In the genomic region with DNA sequence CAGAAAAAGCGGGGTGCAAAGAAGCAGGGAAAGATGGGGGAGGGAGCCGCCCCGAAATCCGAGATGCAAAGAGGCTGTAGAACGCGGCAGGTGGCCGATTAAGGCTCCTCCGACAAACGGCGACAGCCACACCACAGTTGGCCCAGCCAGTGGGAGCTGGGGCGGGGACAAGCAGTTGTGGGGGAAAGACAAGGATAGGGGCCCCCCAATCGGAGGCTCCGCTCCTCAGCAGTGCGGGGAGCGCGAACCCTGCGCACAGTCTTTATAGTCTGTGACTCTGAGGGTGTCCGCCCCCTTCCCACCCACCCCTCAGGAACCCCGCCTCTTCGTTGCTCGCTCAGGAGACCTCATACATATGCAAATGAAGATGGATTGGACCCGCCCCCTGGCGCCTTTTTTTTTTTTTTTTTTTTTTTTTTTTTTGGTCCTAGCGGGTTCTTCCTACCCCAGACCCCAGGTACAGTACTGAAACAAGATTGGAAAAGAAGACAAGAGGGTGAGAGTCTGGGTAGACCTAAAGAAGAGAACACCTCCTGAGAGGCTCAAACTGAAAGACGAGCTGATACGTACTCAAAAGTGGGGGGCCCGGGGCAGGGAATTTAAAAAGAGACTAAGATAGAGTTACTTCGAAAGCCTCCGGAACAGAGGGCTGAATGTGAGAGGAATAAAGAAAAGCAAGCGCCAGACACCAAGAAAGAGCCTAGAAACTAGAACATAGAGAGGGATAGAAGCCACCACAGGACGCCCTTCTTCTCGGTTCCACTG, we compare ENCODE assay signal across 8 mouse cellular contexts. TPM values are rescaled to one million over a fixed set of nuclear protein-coding genes. Genes with fewer than 3 reads are reported as not detected.
A peak's percentile ranks its signal among the peaks of the same experiment; 100 is the strongest.
DNase-seq lines count a peak whose midpoint lies in the region; ATAC-seq and TF ChIP-seq lines count a peak whose summit lies in the region.

TSS of gene Atp1b2 (minus strand) at position 217 of the 765 bp plus-strand sequence.

- no peaks in the 10 kb centered on the region for H3K36me3 ChIP-seq in C2C12 (ENCODE audit: control insufficient read depth, insufficient read depth)
- H3K36me3 ChIP-seq in heart, embryonic 10.5 days = 0 out of 2 replicates have a peak, but pooled peaks cover 3% of the 10 kb centered on the region
- no peaks in the 10 kb centered on the region for H3K36me3 ChIP-seq in kidney, embryonic 15.5 days
- H3K36me3 ChIP-seq in liver, embryonic 13.5 days = peaks cover 24% of the 10 kb centered on the region
- H3K36me3 ChIP-seq in neural tube, embryonic 11.5 days (ENCODE audit: control insufficient read depth, insufficient read depth, low read length) = no peaks in the 10 kb centered on the region
- H3K36me3 ChIP-seq in stomach, embryonic 16.5 days (ENCODE audit: control insufficient read depth, insufficient read depth, low read length) = no peaks in the 10 kb centered on the region

- 3% methylated on average over 31 of the region's 32 CpGs for WGBS in heart, embryonic 10.5 days
- 2% methylated on average over 32 of the region's 32 CpGs for WGBS in kidney, embryonic 15.5 days
- WGBS in liver, embryonic 13.5 days (ENCODE audit: insufficient replicate concordance) = 3% methylated on average over 32 of the region's 32 CpGs
- WGBS in neural tube, embryonic 11.5 days = 4% methylated on average over 32 of the region's 32 CpGs
- WGBS in stomach, embryonic 16.5 days = 3% methylated on average over 32 of the region's 32 CpGs

- peak; percentile 87 for ATAC-seq in kidney, embryonic 15.5 days (replicated peaks; ENCODE audit: low FRiP score)
- ATAC-seq in liver, embryonic 13.5 days (ENCODE audit: low read depth) = peak; percentile 89
- peak; percentile 79 for ATAC-seq in neural tube, embryonic 11.5 days (ENCODE audit: insufficient read depth, low FRiP score, low TSS enrichment)
- peak; percentile 89 for ATAC-seq in stomach, embryonic 16.5 days (ENCODE audit: insufficient read depth, low FRiP score)

- no peak within 1 kb of the TSS for H3K27ac ChIP-seq in embryonic fibroblast, embryonic 13.5 days (ENCODE audit: insufficient read depth, low read length)
- H3K27ac ChIP-seq in heart, embryonic 10.5 days = peak within 1 kb of the TSS; percentile 87
- peak within 1 kb of the TSS; percentile 69 for H3K27ac ChIP-seq in kidney, embryonic 15.5 days
- peak within 1 kb of the TSS; percentile 94 for H3K27ac ChIP-seq in liver, embryonic 13.5 days
- 0 out of 2 replicates have a peak within 1 kb of the TSS, but pooled peaks have one; percentile 34 for H3K27ac ChIP-seq in neural tube, embryonic 11.5 days (ENCODE audit: low read depth, low read length)
- 0 out of 2 replicates have a peak within 1 kb of the TSS, but pooled peaks have one; percentile 36 for H3K27ac ChIP-seq in stomach, embryonic 16.5 days (ENCODE audit: low read length)

- peak; percentile 86 for TF ChIP-seq POLR2A in embryonic fibroblast, embryonic 13.5 days (IDR thresholded peaks at IDR 0.05; ENCODE audit: low read depth, low read length)

- H3K9me3 ChIP-seq in heart, embryonic 10.5 days = no peaks in the 10 kb centered on the region
- H3K9me3 ChIP-seq in kidney, embryonic 15.5 days (replicated peaks) = no peaks in the 10 kb centered on the region
- H3K9me3 ChIP-seq in liver, embryonic 13.5 days (replicated peaks) = no peaks in the 10 kb centered on the region
- no peaks in the 10 kb centered on the region for H3K9me3 ChIP-seq in neural tube, embryonic 11.5 days (ENCODE audit: control insufficient read depth, low read length)
- no peaks in the 10 kb centered on the region for H3K9me3 ChIP-seq in stomach, embryonic 16.5 days (replicated peaks; ENCODE audit: control insufficient read depth, low read length)

- no peaks in the 10 kb centered on the region for H3K79me2 ChIP-seq in C2C12 (ENCODE audit: control insufficient read depth, insufficient read depth)

- peaks cover 25% of the 10 kb centered on the region for H3K27me3 ChIP-seq in C2C12 (ENCODE audit: control insufficient read depth, insufficient read depth, insufficient read length)
- 0 out of 2 replicates have a peak, but pooled peaks cover 4% of the 10 kb centered on the region for H3K27me3 ChIP-seq in heart, embryonic 10.5 days (ENCODE audit: insufficient read depth, poor library complexity, severe bottlenecking)
- H3K27me3 ChIP-seq in kidney, embryonic 15.5 days = peaks cover 22% of the 10 kb centered on the region
- no peaks in the 10 kb centered on the region for H3K27me3 ChIP-seq in liver, embryonic 13.5 days
- H3K27me3 ChIP-seq in neural tube, embryonic 11.5 days (ENCODE audit: control insufficient read depth, insufficient read depth, low read length) = 0 out of 2 replicates have a peak, but pooled peaks cover 6% of the 10 kb centered on the region
- H3K27me3 ChIP-seq in stomach, embryonic 16.5 days (ENCODE audit: control insufficient read depth, insufficient read depth, low read length) = peaks cover 5% of the 10 kb centered on the region; the same call in 1 of the 2 replicates

- H3ac ChIP-seq in C2C12 (ENCODE audit: control insufficient read depth, insufficient read length, low read depth) = peak within 1 kb of the TSS; percentile 63

- DNase-seq in brain, adult 2 months (ENCODE audit: low read depth, low spot score) = peak; percentile 97
- DNase-seq in heart, embryonic 10.5 days (ENCODE audit: low spot score) = peak; percentile 97
- peak; percentile 89 for DNase-seq in liver, embryonic 13.5 days
- DNase-seq in neural tube, embryonic 11.5 days (ENCODE audit: low spot score) = peak; percentile 77

- no peaks in the 10 kb centered on the region for H3K4me1 ChIP-seq in embryonic fibroblast, embryonic 13.5 days (ENCODE audit: control insufficient read depth, insufficient read depth, low read length)
- H3K4me1 ChIP-seq in heart, embryonic 10.5 days = peaks cover 55% of the 10 kb centered on the region
- peaks cover 44% of the 10 kb centered on the region for H3K4me1 ChIP-seq in kidney, embryonic 15.5 days
- peaks cover 94% of the 10 kb centered on the region for H3K4me1 ChIP-seq in liver, embryonic 13.5 days (replicated peaks)
- H3K4me1 ChIP-seq in neural tube, embryonic 11.5 days (ENCODE audit: control insufficient read depth, insufficient read depth, low read length) = peaks cover 11% of the 10 kb centered on the region
- peaks cover 29% of the 10 kb centered on the region; the same call in 1 of the 2 replicates for H3K4me1 ChIP-seq in stomach, embryonic 16.5 days (ENCODE audit: control insufficient read depth, insufficient read depth, low read length)

- no peak for TF ChIP-seq CTCF in C2C12 (IDR thresholded peaks at IDR 0.05; ENCODE audit: control insufficient read depth, insufficient read depth, insufficient read length)
- no peak for TF ChIP-seq CTCF in embryonic fibroblast, embryonic 13.5 days (IDR thresholded peaks at IDR 0.05; ENCODE audit: borderline replicate concordance, insufficient read depth, low read length)

- H3K4me2 ChIP-seq in kidney, embryonic 15.5 days = peak within 1 kb of the TSS; percentile 98
- peak within 1 kb of the TSS; percentile 100 for H3K4me2 ChIP-seq in liver, embryonic 13.5 days
- peak within 1 kb of the TSS; percentile 100 for H3K4me2 ChIP-seq in neural tube, embryonic 11.5 days (ENCODE audit: low read depth)
- H3K4me2 ChIP-seq in stomach, embryonic 16.5 days (ENCODE audit: low read depth, low read length) = peak within 1 kb of the TSS; percentile 93

- no peak within 1 kb of the TSS for H3K4me3 ChIP-seq in C2C12 (ENCODE audit: insufficient read depth, poor library complexity, severe bottlenecking)
- H3K4me3 ChIP-seq in embryonic fibroblast, embryonic 13.5 days (ENCODE audit: insufficient read depth, low read length) = peak within 1 kb of the TSS; percentile 44
- H3K4me3 ChIP-seq in heart, embryonic 10.5 days = peak within 1 kb of the TSS; percentile 79
- peak within 1 kb of the TSS; percentile 60 for H3K4me3 ChIP-seq in kidney, embryonic 15.5 days (replicated peaks)
- peak within 1 kb of the TSS; percentile 85 for H3K4me3 ChIP-seq in liver, embryonic 13.5 days (replicated peaks)
- H3K4me3 ChIP-seq in neural tube, embryonic 11.5 days (ENCODE audit: low read depth, low read length) = peak within 1 kb of the TSS; percentile 48
- H3K4me3 ChIP-seq in stomach, embryonic 16.5 days (replicated peaks; ENCODE audit: low read length) = peak within 1 kb of the TSS; percentile 58

- no peaks in the 10 kb centered on the region for H3K79me3 ChIP-seq in C2C12 (ENCODE audit: low read depth)

- peak within 1 kb of the TSS; percentile 57 for H3K9ac ChIP-seq in kidney, embryonic 15.5 days
- H3K9ac ChIP-seq in liver, embryonic 13.5 days = peak within 1 kb of the TSS; percentile 96
- H3K9ac ChIP-seq in neural tube, embryonic 11.5 days (ENCODE audit: low read length) = peak within 1 kb of the TSS; percentile 55
- peak within 1 kb of the TSS; percentile 70 for H3K9ac ChIP-seq in stomach, embryonic 16.5 days (ENCODE audit: low read length)

TF ChIP-seq in C2C12, 6 proteins besides CTCF, POLR2A, EP300 and RAD21:
- TF ChIP-seq MAX (IDR thresholded peaks at IDR 0.05) (no peak), FOSL1 (IDR thresholded peaks at IDR 0.05; ENCODE audit: insufficient read depth, low read length, poor library complexity, severe bottlenecking) (no peak), CEBPB (IDR thresholded peaks at IDR 0.05; ENCODE audit: low read depth) (no peak), MYOG (IDR thresholded peaks at IDR 0.05; ENCODE audit: control insufficient read depth, extremely low read depth, insufficient read length) (no peak), MYOD1 (IDR thresholded peaks at IDR 0.05; ENCODE audit: control insufficient read depth, insufficient read length, low read depth) (no peak), USF1 (IDR thresholded peaks at IDR 0.05; ENCODE audit: low read depth) (no peak)
TF ChIP-seq in C2C12: peak in this region for 0.

RNA-seq across cellular contexts. Expression of gene Atp1b2, which starts in this region (rescaled TPM):
- 0.20 TPM for polyA plus RNA-seq in C2C12 (2012; fragmentation: generic; extraction: Trizol)
- 0.58 and 2.7 TPM in 2 replicates for polyA plus RNA-seq in embryonic fibroblast, embryonic 13.5 days (2011; ENCODE audit: insufficient read length, low read depth, missing spikeins)
- 15.6 and 24.1 TPM in 2 replicates for polyA plus RNA-seq in heart, embryonic 10.5 days (2016; fragmentation: Nextera tagmentation; extraction: Ambion mirVana)
- 11.2 and 13.5 TPM in 2 replicates for polyA plus RNA-seq in kidney, embryonic 15.5 days (2015; fragmentation: Nextera tagmentation; extraction: Ambion mirVana)
- polyA plus RNA-seq in liver, embryonic 13.5 days (2015; fragmentation: Nextera tagmentation; extraction: Ambion mirVana) = 21.7 and 30.8 TPM in 2 replicates
- 7.2 and 7.7 TPM in 2 replicates for polyA plus RNA-seq in neural tube, embryonic 11.5 days (2014; fragmentation: Nextera tagmentation; extraction: Ambion mirVana)
- 9.5 and 10.4 TPM in 2 replicates for polyA plus RNA-seq in stomach, embryonic 16.5 days (2015; fragmentation: Nextera tagmentation; extraction: Ambion mirVana)
